ENCODE assay signal across 8 mouse cellular contexts in genomic region chr4:46489028-46489925, GRCm38 (mm10). TPM values are rescaled to one million over a fixed set of nuclear protein-coding genes. Genes with fewer than 3 reads are reported as not detected.
A peak's percentile ranks its signal among the peaks of the same experiment; 100 is the strongest.
DNase-seq lines count a peak whose midpoint lies in the region; ATAC-seq and TF ChIP-seq lines count a peak whose summit lies in the region.

Gene Nans (plus strand): TSS chr4:46489248.

- peak within 1 kb of the TSS; percentile 91 for H3K4me2 ChIP-seq in heart, embryonic 11.5 days
- H3K4me2 ChIP-seq in kidney, embryonic 16.5 days (replicated peaks; ENCODE audit: low read depth, low read length) = peak within 1 kb of the TSS; percentile 86
- peak within 1 kb of the TSS; percentile 93 for H3K4me2 ChIP-seq in myocyte (ENCODE audit: low read depth)

- WGBS in heart, embryonic 11.5 days (ENCODE audit: insufficient replicate concordance) = under 1% methylated on average over 57 of the region's 58 CpGs
- under 1% methylated on average over 56 of the region's 58 CpGs for WGBS in kidney, embryonic 16.5 days
- WGBS in liver, adult 2 months = 1% methylated on average over 58 of the region's 58 CpGs

- peak; percentile 75 for TF ChIP-seq POLR2A in brain, embryonic 14.5 days (IDR thresholded peaks at IDR 0.05; ENCODE audit: borderline replicate concordance, extremely low read depth, insufficient read depth, insufficient read length, poor library complexity, severe bottlenecking)
- no peak for TF ChIP-seq POLR2A in liver, adult 2 months (IDR thresholded peaks at IDR 0.05; ENCODE audit: extremely low read depth, insufficient read depth, low read length)
- TF ChIP-seq POLR2A in myocyte (IDR thresholded peaks at IDR 0.05; ENCODE audit: insufficient read length, low read depth) = peak; percentile 92

- peak within 1 kb of the TSS; percentile 71; the same call in 1 of the 2 replicates for H3K27ac ChIP-seq in heart, embryonic 11.5 days (ENCODE audit: low read depth, low read length)
- H3K27ac ChIP-seq in kidney, embryonic 16.5 days (ENCODE audit: low read length) = peak within 1 kb of the TSS; percentile 63
- H3K27ac ChIP-seq in liver, adult 2 months (replicated peaks; ENCODE audit: insufficient read depth, low read depth, low read length) = peak within 1 kb of the TSS; percentile 8; the same call in 1 of the 2 replicates

- peak; percentile 99 for DNase-seq in brain, embryonic 14.5 days (ENCODE audit: low read depth)
- peak; percentile 80 for DNase-seq in liver, adult 2 months (ENCODE audit: extremely low read depth, low read depth, low spot score)
- DNase-seq in splenic B cell, adult 2 months (ENCODE audit: low read depth, low spot score) = peak; percentile 95

- H3ac ChIP-seq in C2C12 (ENCODE audit: control insufficient read depth, insufficient read length, low read depth) (peak within 1 kb of the TSS; percentile 80), myocyte (ENCODE audit: control insufficient read depth, insufficient read length) (peak within 1 kb of the TSS; percentile 44)

- no peaks in the 10 kb centered on the region for H3K9me3 ChIP-seq in erythroblast, embryonic 14.5 days (ENCODE audit: control insufficient read depth, low read length)
- H3K9me3 ChIP-seq in heart, embryonic 11.5 days (replicated peaks; ENCODE audit: control insufficient read depth, low read length) = no peaks in the 10 kb centered on the region
- no peaks in the 10 kb centered on the region for H3K9me3 ChIP-seq in kidney, embryonic 16.5 days (ENCODE audit: low read length)

- peak; percentile 93 for ATAC-seq in heart, embryonic 11.5 days (replicated peaks; ENCODE audit: insufficient number of reproducible peaks, low FRiP score, low TSS enrichment)
- ATAC-seq in kidney, embryonic 16.5 days (ENCODE audit: low FRiP score, low TSS enrichment) = peak; percentile 98

- peak within 1 kb of the TSS; percentile 92 for H3K4me3 ChIP-seq in C2C12 (ENCODE audit: insufficient read depth, poor library complexity, severe bottlenecking)
- H3K4me3 ChIP-seq in erythroblast, embryonic 14.5 days (replicated peaks) = peak within 1 kb of the TSS; percentile 86
- H3K4me3 ChIP-seq in heart, embryonic 11.5 days (ENCODE audit: low read depth, low read length) = peak within 1 kb of the TSS; percentile 90
- H3K4me3 ChIP-seq in kidney, embryonic 16.5 days (ENCODE audit: low read length) = peak within 1 kb of the TSS; percentile 81
- peak within 1 kb of the TSS; percentile 79 for H3K4me3 ChIP-seq in liver, adult 2 months (ENCODE audit: insufficient read depth, low read depth, low read length)
- H3K4me3 ChIP-seq in myocyte = peak within 1 kb of the TSS; percentile 79

- TF ChIP-seq CTCF in C2C12 (IDR thresholded peaks at IDR 0.05; ENCODE audit: control insufficient read depth, insufficient read depth, insufficient read length) = no peak
- no peak for TF ChIP-seq CTCF in brain, embryonic 14.5 days (IDR thresholded peaks at IDR 0.05; ENCODE audit: borderline replicate concordance, extremely low read depth, insufficient read depth, insufficient read length)
- TF ChIP-seq CTCF in liver, adult 2 months (IDR thresholded peaks at IDR 0.05; ENCODE audit: low read depth, low read length) = no peak

- no peaks in the 10 kb centered on the region for H3K27me3 ChIP-seq in C2C12 (ENCODE audit: control insufficient read depth, insufficient read depth, insufficient read length)
- no peaks in the 10 kb centered on the region for H3K27me3 ChIP-seq in erythroblast, embryonic 14.5 days (ENCODE audit: control insufficient read depth)
- H3K27me3 ChIP-seq in heart, embryonic 11.5 days (ENCODE audit: control insufficient read depth, insufficient read depth, low read length) = no peaks in the 10 kb centered on the region
- no peaks in the 10 kb centered on the region for H3K27me3 ChIP-seq in kidney, embryonic 16.5 days (ENCODE audit: insufficient read depth, low read length)
- H3K27me3 ChIP-seq in liver, adult 2 months (ENCODE audit: control insufficient read depth, insufficient read depth, low read length) = no peaks in the 10 kb centered on the region
- no peaks in the 10 kb centered on the region for H3K27me3 ChIP-seq in myocyte (ENCODE audit: control insufficient read depth, insufficient read depth, insufficient read length)
- no peaks in the 10 kb centered on the region for H3K27me3 ChIP-seq in splenic B cell, adult 2 months (ENCODE audit: control insufficient read depth, insufficient read depth, low read length, poor library complexity, severe bottlenecking)

- peaks cover 21% of the 10 kb centered on the region for H3K79me3 ChIP-seq in C2C12 (ENCODE audit: low read depth)

- H3K9ac ChIP-seq in heart, embryonic 11.5 days (ENCODE audit: low read depth, low read length) = peak within 1 kb of the TSS; percentile 91
- H3K9ac ChIP-seq in kidney, embryonic 16.5 days (replicated peaks; ENCODE audit: low read length) = peak within 1 kb of the TSS; percentile 83
- H3K9ac ChIP-seq in liver, adult 2 months (ENCODE audit: low read depth, low read length) = peak within 1 kb of the TSS; percentile 78

- peaks cover 61% of the 10 kb centered on the region for H3K4me1 ChIP-seq in erythroblast, embryonic 14.5 days (ENCODE audit: control insufficient read depth)
- peaks cover 10% of the 10 kb centered on the region for H3K4me1 ChIP-seq in heart, embryonic 11.5 days (ENCODE audit: control insufficient read depth, insufficient read depth, low read length)
- H3K4me1 ChIP-seq in kidney, embryonic 16.5 days (ENCODE audit: insufficient read depth, low read length) = peaks cover 18% of the 10 kb centered on the region
- H3K4me1 ChIP-seq in liver, adult 2 months (ENCODE audit: control insufficient read depth, insufficient read depth, low read length) = peaks cover 3% of the 10 kb centered on the region

- H3K36me3 ChIP-seq in C2C12 (ENCODE audit: control insufficient read depth, insufficient read depth) = peaks cover 19% of the 10 kb centered on the region
- peaks cover 35% of the 10 kb centered on the region for H3K36me3 ChIP-seq in erythroblast, embryonic 14.5 days (ENCODE audit: control insufficient read depth)
- peaks cover 4% of the 10 kb centered on the region for H3K36me3 ChIP-seq in heart, embryonic 11.5 days (ENCODE audit: control insufficient read depth, insufficient read depth, low read length)
- H3K36me3 ChIP-seq in kidney, embryonic 16.5 days (ENCODE audit: insufficient read depth, low read length) = peaks cover 10% of the 10 kb centered on the region
- peaks cover 4% of the 10 kb centered on the region for H3K36me3 ChIP-seq in liver, adult 2 months (ENCODE audit: control insufficient read depth, insufficient read depth, low read length)
- H3K36me3 ChIP-seq in myocyte (ENCODE audit: control insufficient read depth, insufficient read depth) = peaks cover 3% of the 10 kb centered on the region
- peaks cover 7% of the 10 kb centered on the region for H3K36me3 ChIP-seq in splenic B cell, adult 2 months (ENCODE audit: control insufficient read depth, insufficient read depth, low read length, poor library complexity, severe bottlenecking)

- H3K79me2 ChIP-seq in C2C12 (ENCODE audit: control insufficient read depth, insufficient read depth) (peaks cover 38% of the 10 kb centered on the region), myocyte (ENCODE audit: control insufficient read depth, insufficient read depth) (peaks cover 20% of the 10 kb centered on the region)
- no peaks in the 10 kb centered on the region for H3K79me2 ChIP-seq in liver, adult 2 months (ENCODE audit: control insufficient read depth, insufficient read depth, low read length)

TF ChIP-seq in C2C12, 6 proteins besides CTCF, POLR2A, EP300 and RAD21:
- TF ChIP-seq MYOG (IDR thresholded peaks at IDR 0.05; ENCODE audit: control insufficient read depth, extremely low read depth, insufficient read length) = no peak
- TF ChIP-seq MYOD1 (IDR thresholded peaks at IDR 0.05; ENCODE audit: control insufficient read depth, insufficient read length, low read depth) = no peak
- no peak for TF ChIP-seq CEBPB (IDR thresholded peaks at IDR 0.05; ENCODE audit: low read depth)
- TF ChIP-seq FOSL1 (IDR thresholded peaks at IDR 0.05; ENCODE audit: insufficient read depth, low read length, poor library complexity, severe bottlenecking) = no peak
- TF ChIP-seq USF1 (IDR thresholded peaks at IDR 0.05; ENCODE audit: low read depth) = no peak
- TF ChIP-seq MAX (IDR thresholded peaks at IDR 0.05) = no peak

TF ChIP-seq in myocyte, 11 proteins besides CTCF, POLR2A, EP300 and RAD21:
- TF ChIP-seq MAX (IDR thresholded peaks at IDR 0.05; ENCODE audit: low read depth) = no peak
- peak; percentile 90 for TF ChIP-seq POLR2AphosphoS2 (IDR thresholded peaks at IDR 0.05; ENCODE audit: insufficient read length, low read depth)
- TF ChIP-seq E2F4 (IDR thresholded peaks at IDR 0.05; ENCODE audit: insufficient read depth) = peak; percentile 65
- TF ChIP-seq MYOG (IDR thresholded peaks at IDR 0.05; ENCODE audit: control insufficient read depth in 1 of 3, insufficient read depth in 1 of 3, insufficient read length in 2 of 3, low read depth in 2 of 3) = peak in 1 of 3 experiments; percentile 34
- TF ChIP-seq MYOD1 (IDR thresholded peaks at IDR 0.05; ENCODE audit: control insufficient read depth in 1 of 3, insufficient read length in 2 of 3, low read depth in 2 of 3) = peak in 1 of 3 experiments; percentile 18

RNA-seq across cellular contexts. Expression of gene Nans, which starts in this region (rescaled TPM):
- polyA plus RNA-seq in C2C12 (2012; fragmentation: generic; extraction: Trizol) (115 TPM), myocyte (2012; fragmentation: generic; extraction: Trizol) (62.3 TPM)
- polyA plus RNA-seq in brain, embryonic 14.5 days (2012; rRNA removed) = 63.7 and 64.8 TPM in 2 replicates
- 7.2 and 7.6 TPM in 2 replicates for polyA plus RNA-seq in erythroblast, embryonic 14.5 days (2012)
- 75.7 and 84.2 TPM in 2 replicates for polyA plus RNA-seq in heart, embryonic 11.5 days (2014; fragmentation: Nextera tagmentation; extraction: Ambion mirVana)
- 75.7 and 78.5 TPM in 2 replicates for polyA plus RNA-seq in kidney, embryonic 16.5 days (2015; fragmentation: Nextera tagmentation; extraction: Ambion mirVana)
- total RNA-seq in liver, adult 2 months (2014; rRNA removed) = 10.7 and 14.3 TPM in 2 replicates
- polyA plus RNA-seq in liver, adult 2 months (2012; rRNA removed) = 11.5 and 13.0 TPM in 2 replicates

Comparison
In these comparisons a context has a peak if more than half of its experiments do, and no peak if none do; other contexts are left out.
1. Peak in every context shown above with its lines: DNase-seq, ATAC-seq, H3K4me3 ChIP-seq and H3K27ac ChIP-seq.
2. H3K27ac ChIP-seq: peak in every context shown above with its lines; median percentile 71 in heart, embryonic 11.5 days; 63 in kidney, embryonic 16.5 days; 8 in liver, adult 2 months.